In genomic region chr16:44745866-44746562, GRCm38 (mm10) we compare ENCODE assay signal across 8 mouse cellular contexts. TPM values are rescaled to one million over a fixed set of nuclear protein-coding genes. Genes with fewer than 3 reads are reported as not detected.
DNase-seq lines count a peak whose midpoint lies in the region; ATAC-seq and TF ChIP-seq lines count a peak whose summit lies in the region.

TSS of gene Gtpbp8 (minus strand) at chr16:44746363.

- no peak for TF ChIP-seq EP300 in heart, adult 2 months (IDR thresholded peaks at IDR 0.05; ENCODE audit: insufficient read depth, low read depth, low read length)

- peak within 1 kb of the TSS; percentile 75 for H3K4me3 ChIP-seq in embryonic facial prominence, embryonic 13.5 days
- H3K4me3 ChIP-seq in heart, adult 2 months: peak within 1 kb of the TSS; percentile 81
- H3K4me3 ChIP-seq in limb, embryonic 13.5 days: peak within 1 kb of the TSS; percentile 81
- H3K4me3 ChIP-seq in midbrain, embryonic 16.5 days (ENCODE audit: low read depth, low read length): peak within 1 kb of the TSS; percentile 68

- peak; percentile 91 for DNase-seq in 3134 (ENCODE audit: extremely low read depth, insufficient read length, low spot score)
- peak; percentile 83 to 90 for DNase-seq in adrenal gland, postnatal 36 days
- peak; percentile 86 to 87 for DNase-seq in heart, adult 2 months
- DNase-seq in kidney, adult 8-10 months: peak; percentile 86 to 88
- peak; percentile 74 to 87 for DNase-seq in spleen, postnatal 10 days (ENCODE audit: low spot score in 2 of 2)

- peak within 1 kb of the TSS; percentile 85 for H3K9ac ChIP-seq in embryonic facial prominence, embryonic 13.5 days
- peak within 1 kb of the TSS; percentile 81 for H3K9ac ChIP-seq in heart, adult 2 months (ENCODE audit: low read depth, low read length)
- H3K9ac ChIP-seq in limb, embryonic 13.5 days: peak within 1 kb of the TSS; percentile 90
- H3K9ac ChIP-seq in midbrain, embryonic 16.5 days (ENCODE audit: low read depth, low read length): peak within 1 kb of the TSS; percentile 78

- ATAC-seq in embryonic facial prominence, embryonic 13.5 days (ENCODE audit: insufficient number of reproducible peaks, insufficient read depth, low FRiP score, low TSS enrichment, low read depth): peak; percentile 88
- peak; percentile 96 for ATAC-seq in limb, embryonic 13.5 days (ENCODE audit: low FRiP score, low read depth)
- ATAC-seq in midbrain, embryonic 16.5 days: peak; percentile 99

- no peaks in the 10 kb centered on the region for H3K9me3 ChIP-seq in embryonic facial prominence, embryonic 13.5 days
- H3K9me3 ChIP-seq in limb, embryonic 13.5 days: no peaks in the 10 kb centered on the region
- H3K9me3 ChIP-seq in midbrain, embryonic 16.5 days (replicated peaks; ENCODE audit: control insufficient read depth, low read length, poor library complexity, severe bottlenecking): no peaks in the 10 kb centered on the region

- TF ChIP-seq CTCF in heart, adult 2 months (IDR thresholded peaks at IDR 0.05): no peak

- peaks cover 11% of the 10 kb centered on the region for H3K36me3 ChIP-seq in embryonic facial prominence, embryonic 13.5 days
- H3K36me3 ChIP-seq in heart, adult 2 months (ENCODE audit: control insufficient read depth, insufficient read depth, low read length): peaks cover 6% of the 10 kb centered on the region
- H3K36me3 ChIP-seq in limb, embryonic 13.5 days: peaks cover 8% of the 10 kb centered on the region
- peaks cover 3% of the 10 kb centered on the region; the same call in 1 of the 2 replicates for H3K36me3 ChIP-seq in midbrain, embryonic 16.5 days (ENCODE audit: control insufficient read depth, insufficient read depth, low read length)

- no peaks in the 10 kb centered on the region for H3K27me3 ChIP-seq in embryonic facial prominence, embryonic 13.5 days
- H3K27me3 ChIP-seq in heart, adult 2 months (ENCODE audit: control insufficient read depth, insufficient read depth, low read length): no peaks in the 10 kb centered on the region
- H3K27me3 ChIP-seq in limb, embryonic 13.5 days: no peaks in the 10 kb centered on the region
- H3K27me3 ChIP-seq in midbrain, embryonic 16.5 days (ENCODE audit: control insufficient read depth, insufficient read depth, low read depth, low read length): no peaks in the 10 kb centered on the region

- under 1% methylated on average over 47 of the region's 47 CpGs for WGBS in embryonic facial prominence, embryonic 13.5 days
- WGBS in heart, adult 2 months: under 1% methylated on average over 47 of the region's 47 CpGs
- under 1% methylated on average over 47 of the region's 47 CpGs for WGBS in limb, embryonic 13.5 days
- WGBS in midbrain, embryonic 16.5 days: under 1% methylated on average over 47 of the region's 47 CpGs

- H3K4me2 ChIP-seq in embryonic facial prominence, embryonic 13.5 days: peak within 1 kb of the TSS; percentile 80
- peak within 1 kb of the TSS; percentile 81 for H3K4me2 ChIP-seq in limb, embryonic 13.5 days (replicated peaks)
- peak within 1 kb of the TSS; percentile 84 for H3K4me2 ChIP-seq in midbrain, embryonic 16.5 days (ENCODE audit: low read length)

- H3K4me1 ChIP-seq in embryonic facial prominence, embryonic 13.5 days: peaks cover 15% of the 10 kb centered on the region
- H3K4me1 ChIP-seq in heart, adult 2 months (ENCODE audit: control insufficient read depth, insufficient read depth, low read length): peaks cover 4% of the 10 kb centered on the region
- peaks cover 13% of the 10 kb centered on the region for H3K4me1 ChIP-seq in limb, embryonic 13.5 days
- H3K4me1 ChIP-seq in midbrain, embryonic 16.5 days (ENCODE audit: control insufficient read depth, insufficient read depth, low read length): peaks cover 13% of the 10 kb centered on the region

- peaks cover 2% of the 10 kb centered on the region for H3K79me2 ChIP-seq in heart, adult 2 months (replicated peaks; ENCODE audit: control insufficient read depth, insufficient read depth, low read length)

- H3K27ac ChIP-seq in embryonic facial prominence, embryonic 13.5 days: peak within 1 kb of the TSS; percentile 98
- peak within 1 kb of the TSS; percentile 97 for H3K27ac ChIP-seq in heart, adult 2 months
- peak within 1 kb of the TSS; percentile 98 for H3K27ac ChIP-seq in limb, embryonic 13.5 days
- H3K27ac ChIP-seq in midbrain, embryonic 16.5 days (ENCODE audit: low read length): peak within 1 kb of the TSS; percentile 91

- peak; percentile 77 for TF ChIP-seq POLR2A in heart, adult 2 months (IDR thresholded peaks at IDR 0.05; ENCODE audit: insufficient read depth, low read depth, low read length)

- intact Hi-C loops in heart, adult 2 months (cut with DNase I): loop anchor here (2.0 to 5.0 kb wide), 2 partner anchors 19 to 351 kb away; no protein-coding TSS in a partner anchor

RNA-seq across cellular contexts. Expression of gene Gtpbp8, which starts in this region (rescaled TPM):
- 10 to 100 TPM; 18.2 to 19.1 TPM for total RNA-seq in adrenal gland, postnatal 36 days (2021)
- polyA plus RNA-seq in embryonic facial prominence, embryonic 13.5 days (2015; fragmentation: Nextera tagmentation; extraction: Ambion mirVana): 29.7 and 32.7 TPM in 2 replicates
- total RNA-seq in heart, adult 2 months (2021): 1 to 10 TPM; 8.1 to 9.9 TPM
- polyA plus RNA-seq in heart, adult 2 months (2012; rRNA removed): 3.2 and 4.4 TPM in 2 replicates
- polyA plus RNA-seq in limb, embryonic 13.5 days (2015; fragmentation: Nextera tagmentation; extraction: Ambion mirVana): 28.4 and 28.6 TPM in 2 replicates
- polyA plus RNA-seq in midbrain, embryonic 16.5 days (2015; fragmentation: Nextera tagmentation; extraction: Ambion mirVana): 40.5 and 43.0 TPM in 2 replicates

Comparison
In these comparisons a context has a peak if more than half of its experiments do, and no peak if none do; other contexts are left out.
1. Peak in every context shown above with its lines: DNase-seq, ATAC-seq, H3K4me3 ChIP-seq and H3K27ac ChIP-seq.